Mouse (Mus musculus) left cerebral cortex, postnatal 10 days (tissue): ENCODE measurements at regions not wholly inside any gene's neighbourhood (a gene's known extent, or its start where the extent isn't known, plus 50 kb on each side); places are given as distances from the start of the nearest gene placed in this dataset.
A peak's percentile ranks its signal among the peaks of the same experiment; 100 is the strongest.

ENCODE experiments used
- DNase-seq, 2 experiments: peaks; one replicate each; pipeline ENCODE4 v3.0.0; 2021 to 2022; ENCODE audit warnings: low spot score in 2 of 2, mixed read lengths in 1 of 2; ENCODE audit errors: extremely low spot score in 1 of 2
- intact Hi-C: fragments of 180-260 bp; cut with DNase I; formaldehyde crosslinking; loops from one replicate; pipeline ENCODE4 v1.15.1; 2025

DNA sequence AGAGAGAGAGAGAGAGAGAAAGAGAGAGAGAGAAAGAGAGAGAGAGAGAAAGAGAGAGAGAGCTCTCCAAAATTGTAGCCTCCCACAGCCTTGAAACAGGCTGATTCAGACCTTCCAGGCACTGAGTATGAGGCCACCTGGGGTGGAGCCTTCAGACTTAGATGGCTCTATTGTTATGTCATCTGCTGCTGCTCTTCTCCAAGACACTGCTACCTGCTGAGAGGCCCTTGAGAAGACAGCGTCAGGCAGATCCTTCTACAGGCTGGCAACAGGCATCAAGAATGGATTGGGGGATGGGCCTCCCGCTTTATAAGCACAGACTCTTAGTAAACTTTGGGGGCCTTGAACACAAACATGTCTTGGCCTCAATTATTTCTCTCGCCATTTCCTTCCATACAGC lies 1340.9 kb upstream of the Adgrl3 start:
- intact Hi-C loops, result no loop called here
- DNase-seq, result no peak

- DNase-seq, result no peak
- intact Hi-C loops, result no loop called here
Measured at GRCm38 (mm10) chr5:79680321-79680720, 1339.6 kb upstream of the Adgrl3 start.

- intact Hi-C loops, result no loop called here
- DNase-seq, result no peak
Measured at GRCm38 (mm10) chr5:79706631-79707030, 1313.3 kb upstream of the Adgrl3 start.

DNA sequence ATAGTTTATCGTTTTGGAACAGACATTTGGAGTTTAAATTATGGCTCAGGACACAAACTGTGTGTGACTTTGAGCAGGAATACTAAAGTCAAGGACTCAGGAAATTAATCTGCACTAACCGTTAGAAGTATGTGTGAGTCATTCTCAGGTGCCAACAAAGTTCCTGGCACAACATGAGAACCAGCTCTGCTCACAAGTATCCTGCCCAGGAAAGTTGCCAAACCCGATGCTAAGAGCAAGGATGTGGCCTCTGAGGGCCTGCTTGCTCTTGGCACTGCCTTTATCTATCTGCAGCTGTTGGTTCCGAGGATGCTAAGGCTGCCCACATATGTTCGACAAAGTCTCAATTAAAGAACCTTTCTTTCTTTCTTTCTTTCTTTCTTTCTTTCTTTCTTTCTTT lies 1285.1 kb upstream of the Adgrl3 start:
- intact Hi-C loops, result no loop called here
- no peak for DNase-seq

GRCm38 (mm10) chr5:79784391-79784790 lies 1235.5 kb upstream of the Adgrl3 start:
- intact Hi-C loops, result no loop called here
- no peak for DNase-seq

DNA sequence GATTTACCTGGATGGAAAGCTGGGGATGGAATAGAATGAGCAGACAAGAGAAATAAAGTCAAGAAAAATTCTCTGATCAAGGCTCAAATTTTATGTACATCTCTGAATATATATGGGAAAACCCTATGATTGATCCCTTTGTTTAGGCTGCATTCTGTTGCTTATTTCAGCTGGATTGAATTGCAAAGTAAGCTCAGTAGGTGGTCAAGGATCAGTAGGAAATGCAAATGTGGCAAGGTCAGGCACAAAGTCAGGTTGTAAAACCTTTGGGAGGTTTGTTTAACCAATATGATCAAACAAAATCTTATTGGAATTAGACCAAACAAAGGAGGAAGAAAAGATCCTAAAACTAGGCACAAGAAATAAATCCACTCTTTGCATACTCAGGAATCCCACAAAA lies 1193.4 kb upstream of the Adgrl3 start:
- no peak for DNase-seq
- intact Hi-C loops, result no loop called here

DNA sequence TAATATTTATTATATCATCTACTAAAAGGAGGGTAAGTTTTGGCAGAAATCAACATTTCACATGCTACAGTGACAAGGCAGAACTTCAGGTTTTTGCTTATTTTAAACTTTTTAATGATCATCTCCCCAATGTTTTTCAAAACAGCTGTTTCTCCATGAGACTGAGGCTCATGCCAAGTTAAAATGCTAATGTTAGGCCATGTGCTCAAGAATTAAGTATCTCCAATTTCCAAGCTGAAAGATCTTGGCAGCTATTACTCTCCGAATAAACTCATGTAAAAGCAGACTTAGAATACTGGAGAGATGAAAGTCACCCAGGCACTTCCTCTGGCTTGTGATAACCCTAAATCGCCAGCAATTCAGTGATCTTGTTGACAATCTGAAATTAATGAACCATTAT lies 1173.5 kb upstream of the Adgrl3 start:
- intact Hi-C loops, result no loop called here
- no peak for DNase-seq

- DNase-seq, result peak in 1 of 2 experiments; percentile 23
- intact Hi-C loops, result no loop called here
Measured at GRCm38 (mm10) chr5:79855866-79856265, 1164.1 kb upstream of the Adgrl3 start.

DNA sequence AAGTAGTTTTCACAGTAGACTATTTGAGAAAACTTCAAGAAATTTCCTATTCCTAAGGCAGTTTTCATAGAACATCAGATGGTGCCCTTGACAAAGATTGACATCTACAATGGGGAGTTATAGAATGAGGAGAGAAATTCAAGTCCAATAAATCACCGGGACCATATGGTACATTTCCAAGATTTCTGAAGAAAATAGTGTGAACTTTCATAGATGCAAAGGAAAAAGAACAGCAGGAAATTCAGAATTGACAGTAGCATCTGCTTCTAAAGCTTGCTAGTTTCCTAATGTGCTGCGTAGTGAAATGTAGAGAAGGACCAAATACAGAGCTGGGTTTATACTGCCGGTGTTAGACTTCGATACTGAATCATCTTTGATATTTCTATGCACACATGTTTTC lies 1119.2 kb upstream of the Adgrl3 start:
- peak in 1 of 2 experiments; percentile 1 for DNase-seq
- intact Hi-C loops, result no loop called here

- peak in 1 of 2 experiments; percentile 2 for DNase-seq
- intact Hi-C loops, result no loop called here
Measured at GRCm38 (mm10) chr5:79905341-79905740, 1114.6 kb upstream of the Adgrl3 start.
